Mouse (Mus musculus): ENCODE measurements at regions not wholly inside any gene's neighbourhood (a gene's known extent, or its start where the extent isn't known, plus 50 kb on each side); places are given as distances from the start of the nearest gene placed in this dataset.
A peak's percentile ranks its signal among the peaks of the same experiment; 100 is the strongest.

- no peak overlapping the region for H3K27ac ChIP-seq
- H3K9me3 ChIP-seq (ENCODE audit: low read length): no peaks in the 10 kb centered on the region
- no peak overlapping the region for H3K9ac ChIP-seq (replicated peaks; ENCODE audit: low read length)
- 0 out of 2 replicates have a peak, but pooled peaks cover 12% of the 10 kb centered on the region for H3K4me1 ChIP-seq (ENCODE audit: insufficient read depth, low read length)
- DNase-seq (ENCODE audit: low spot score): peak; percentile 61
- H3K27me3 ChIP-seq (ENCODE audit: insufficient read depth, low read length): no peaks in the 10 kb centered on the region
- TF ChIP-seq CTCF (IDR thresholded peaks at IDR 0.05; ENCODE audit: low read depth): no peak
- H3K4me3 ChIP-seq (ENCODE audit: low read length): no peak overlapping the region
- peak; percentile 57; the same call in 1 of the 2 replicates for ATAC-seq
- H3K4me2 ChIP-seq (ENCODE audit: low read depth, low read length): peak overlapping the region; percentile 27; the same call in 1 of the 2 replicates
- H3K36me3 ChIP-seq (ENCODE audit: insufficient read depth, low read length): no peaks in the 10 kb centered on the region
- WGBS: 18% methylated on average over 6 of the region's 6 CpGs
Measured at GRCm38 (mm10) chr5:77581106-77581638, 173.3 kb upstream of the Igfbp7 start.

GRCm38 (mm10) chr5:77579826-77580745 lies 172.2 kb upstream of the Igfbp7 start:
- H3K36me3 ChIP-seq (ENCODE audit: insufficient read depth, low read length): no peaks in the 10 kb centered on the region
- no peak for TF ChIP-seq CTCF (IDR thresholded peaks at IDR 0.05; ENCODE audit: low read depth)
- no peak overlapping the region for H3K27ac ChIP-seq
- H3K4me2 ChIP-seq (ENCODE audit: low read depth, low read length): no peak overlapping the region
- WGBS: 44% methylated on average over 20 of the region's 20 CpGs
- H3K27me3 ChIP-seq (ENCODE audit: insufficient read depth, low read length): no peaks in the 10 kb centered on the region
- no peaks in the 10 kb centered on the region for H3K9me3 ChIP-seq (ENCODE audit: low read length)
- 0 out of 2 replicates have a peak, but pooled peaks cover 12% of the 10 kb centered on the region for H3K4me1 ChIP-seq (ENCODE audit: insufficient read depth, low read length)
- DNase-seq (ENCODE audit: low spot score): peak; percentile 41
- H3K9ac ChIP-seq (replicated peaks; ENCODE audit: low read length): no peak overlapping the region
- ATAC-seq: peak; percentile 22; the same call in 1 of the 2 replicates
- H3K4me3 ChIP-seq (ENCODE audit: low read length): no peak overlapping the region

- DNase-seq (ENCODE audit: low spot score) (no peak), ATAC-seq (no peak)
- Histone ChIP-seq H3K4me3 (ENCODE audit: low read length) (no peak overlapping the region), H3K4me1 (ENCODE audit: insufficient read depth, low read length) (0 out of 2 replicates have a peak, but pooled peaks cover 12% of the 10 kb centered on the region), H3K9me3 (ENCODE audit: low read length) (no peaks in the 10 kb centered on the region), H3K9ac (replicated peaks; ENCODE audit: low read length) (no peak overlapping the region), H3K27ac (no peak overlapping the region), H3K4me2 (ENCODE audit: low read depth, low read length) (no peak overlapping the region), H3K27me3 (ENCODE audit: insufficient read depth, low read length) (no peaks in the 10 kb centered on the region), H3K36me3 (ENCODE audit: insufficient read depth, low read length) (no peaks in the 10 kb centered on the region)
- 79% methylated on average over 5 of the region's 5 CpGs for WGBS
- no peak for TF ChIP-seq CTCF (IDR thresholded peaks at IDR 0.05; ENCODE audit: low read depth)
Measured at GRCm38 (mm10) chr5:77576881-77577280, 169.0 kb upstream of the Igfbp7 start.

- H3K36me3 ChIP-seq (ENCODE audit: insufficient read depth, low read length): no peaks in the 10 kb centered on the region
- no peak for TF ChIP-seq CTCF (IDR thresholded peaks at IDR 0.05; ENCODE audit: low read depth)
- no peak overlapping the region for H3K4me3 ChIP-seq (ENCODE audit: low read length)
- no peaks in the 10 kb centered on the region for H3K27me3 ChIP-seq (ENCODE audit: insufficient read depth, low read length)
- H3K27ac ChIP-seq: no peak overlapping the region
- H3K4me1 ChIP-seq (ENCODE audit: insufficient read depth, low read length): 0 out of 2 replicates have a peak, but pooled peaks cover 3% of the 10 kb centered on the region
- DNase-seq (ENCODE audit: low spot score): no peak
- H3K9ac ChIP-seq (replicated peaks; ENCODE audit: low read length): no peak overlapping the region
- ATAC-seq: no peak
- no peaks in the 10 kb centered on the region for H3K9me3 ChIP-seq (ENCODE audit: low read length)
- no peak overlapping the region for H3K4me2 ChIP-seq (ENCODE audit: low read depth, low read length)
- 56% methylated on average over 8 of the region's 8 CpGs for WGBS
Measured at GRCm38 (mm10) chr5:77575780-77576179, 167.9 kb upstream of the Igfbp7 start.

- Histone ChIP-seq H3K27ac (no peak overlapping the region), H3K9me3 (ENCODE audit: low read length) (no peaks in the 10 kb centered on the region), H3K4me3 (ENCODE audit: low read length) (no peak overlapping the region), H3K36me3 (ENCODE audit: insufficient read depth, low read length) (no peaks in the 10 kb centered on the region), H3K27me3 (ENCODE audit: insufficient read depth, low read length) (no peaks in the 10 kb centered on the region), H3K9ac (replicated peaks; ENCODE audit: low read length) (no peak overlapping the region), H3K4me1 (ENCODE audit: insufficient read depth, low read length) (no peaks in the 10 kb centered on the region), H3K4me2 (ENCODE audit: low read depth, low read length) (no peak overlapping the region)
- no peak for DNase-seq (ENCODE audit: low spot score)
- WGBS: 56% methylated on average over 9 of the region's 9 CpGs
- peak; percentile 53; the same call in 1 of the 2 replicates for ATAC-seq
- no peak for TF ChIP-seq CTCF (IDR thresholded peaks at IDR 0.05; ENCODE audit: low read depth)
Measured at GRCm38 (mm10) chr5:77570364-77570763, 162.5 kb upstream of the Igfbp7 start.

- WGBS: 66% methylated on average over 5 of the region's 5 CpGs
- ATAC-seq (no peak), DNase-seq (ENCODE audit: low spot score) (no peak)
- no peaks in the 10 kb centered on the region for H3K9me3 ChIP-seq (ENCODE audit: low read length)
- TF ChIP-seq CTCF (IDR thresholded peaks at IDR 0.05; ENCODE audit: low read depth): no peak
- no peak overlapping the region for H3K4me3 ChIP-seq (ENCODE audit: low read length)
- H3K4me2 ChIP-seq (ENCODE audit: low read depth, low read length): no peak overlapping the region
- no peaks in the 10 kb centered on the region for H3K27me3 ChIP-seq (ENCODE audit: insufficient read depth, low read length)
- H3K9ac ChIP-seq (replicated peaks; ENCODE audit: low read length): no peak overlapping the region
- H3K4me1 ChIP-seq (ENCODE audit: insufficient read depth, low read length): no peaks in the 10 kb centered on the region
- no peaks in the 10 kb centered on the region for H3K36me3 ChIP-seq (ENCODE audit: insufficient read depth, low read length)
- H3K27ac ChIP-seq: no peak overlapping the region
Measured at GRCm38 (mm10) chr5:77568121-77568520, 160.3 kb upstream of the Igfbp7 start.

All from hindbrain, postnatal 0 days (tissue).